Comparison of ENCODE assay signal across 9 mouse cellular contexts in genomic region chr12:16869091-16869778, GRCm38 (mm10). TPM values are rescaled to one million over a fixed set of nuclear protein-coding genes. Genes with fewer than 3 reads are reported as not detected.
DNase-seq lines count a peak whose midpoint lies in the region; ATAC-seq and TF ChIP-seq lines count a peak whose summit lies in the region.
"Had no signal": no experiment of that assay in that cellular context is flagged by ENCODE, and none has a peak within 500 bp of the region (broad histone marks: within the 10 kb centered on the region; RNA-seq: fewer than 3 reads in every experiment).

No protein-coding gene starts in this region.

- no peak for DNase-seq in kidney, postnatal 14 days
- DNase-seq in limb, embryonic 14.5 days (ENCODE audit: low spot score), result no peak
- DNase-seq in adrenal gland, adult 8-10 months, result no peak
- DNase-seq in embryo, embryonic 10 days (ENCODE audit: low spot score), result no peak
- DNase-seq: left cerebral cortex, postnatal 4 days; right cerebral cortex, postnatal 4 days had no signal

- H3K4me2 ChIP-seq in kidney, embryonic 16.5 days (replicated peaks; ENCODE audit: low read depth, low read length), result no peak overlapping the region
- H3K4me2 ChIP-seq in embryonic facial prominence, embryonic 12.5 days (replicated peaks), result no peak overlapping the region
- H3K4me2 ChIP-seq in embryonic facial prominence, embryonic 15.5 days (replicated peaks), result no peak overlapping the region
- H3K4me2 ChIP-seq in limb, embryonic 14.5 days (replicated peaks; ENCODE audit: low read depth, low read length, severe bottlenecking), result no peak overlapping the region

- H3K27me3 ChIP-seq in kidney, embryonic 16.5 days (ENCODE audit: insufficient read depth, low read length), result no peaks in the 10 kb centered on the region
- no peaks in the 10 kb centered on the region for H3K27me3 ChIP-seq in embryonic facial prominence, embryonic 12.5 days
- no peaks in the 10 kb centered on the region for H3K27me3 ChIP-seq in embryonic facial prominence, embryonic 15.5 days
- no peaks in the 10 kb centered on the region for H3K27me3 ChIP-seq in limb, embryonic 14.5 days (ENCODE audit: control insufficient read depth, insufficient read depth, low read length)

- no peak for TF ChIP-seq POLR2A in limb, embryonic 14.5 days (IDR thresholded peaks at IDR 0.05; ENCODE audit: borderline replicate concordance, extremely low read depth, insufficient read depth, insufficient read length)

- no peaks in the 10 kb centered on the region for H3K36me3 ChIP-seq in kidney, embryonic 16.5 days (ENCODE audit: insufficient read depth, low read length)
- no peaks in the 10 kb centered on the region for H3K36me3 ChIP-seq in embryonic facial prominence, embryonic 12.5 days
- H3K36me3 ChIP-seq in embryonic facial prominence, embryonic 15.5 days, result no peaks in the 10 kb centered on the region
- H3K36me3 ChIP-seq in limb, embryonic 14.5 days (ENCODE audit: control insufficient read depth, insufficient read depth, low read length), result no peaks in the 10 kb centered on the region

- H3K9me3 ChIP-seq in kidney, embryonic 16.5 days (ENCODE audit: low read length), result no peaks in the 10 kb centered on the region
- no peaks in the 10 kb centered on the region for H3K9me3 ChIP-seq in embryonic facial prominence, embryonic 12.5 days
- H3K9me3 ChIP-seq in embryonic facial prominence, embryonic 15.5 days (replicated peaks), result no peaks in the 10 kb centered on the region
- 0 out of 2 replicates have a peak, but pooled peaks cover 2% of the 10 kb centered on the region for H3K9me3 ChIP-seq in limb, embryonic 14.5 days (ENCODE audit: control insufficient read depth, low read length)

- H3K27ac ChIP-seq in kidney, embryonic 16.5 days (ENCODE audit: low read length), result peak overlapping the region; percentile 89; the same call in 1 of the 2 replicates
- H3K27ac ChIP-seq in embryonic facial prominence, embryonic 12.5 days, result peak overlapping the region; percentile 82; the same call in 1 of the 2 replicates
- peak overlapping the region; percentile 88 for H3K27ac ChIP-seq in embryonic facial prominence, embryonic 15.5 days (replicated peaks)
- H3K27ac ChIP-seq in limb, embryonic 14.5 days (replicated peaks; ENCODE audit: low read depth, low read length), result peak overlapping the region; percentile 89

- no peak overlapping the region for H3K4me3 ChIP-seq in kidney, embryonic 16.5 days (ENCODE audit: low read length)
- no peak overlapping the region for H3K4me3 ChIP-seq in embryonic facial prominence, embryonic 12.5 days
- no peak overlapping the region for H3K4me3 ChIP-seq in embryonic facial prominence, embryonic 15.5 days (replicated peaks)
- no peak overlapping the region for H3K4me3 ChIP-seq in limb, embryonic 14.5 days (replicated peaks; ENCODE audit: low read length)

- ATAC-seq in kidney, embryonic 16.5 days (ENCODE audit: low FRiP score, low TSS enrichment), result no peak
- no peak for ATAC-seq in embryonic facial prominence, embryonic 12.5 days (ENCODE audit: insufficient number of reproducible peaks, insufficient read depth, low FRiP score, low TSS enrichment)
- no peak for ATAC-seq in embryonic facial prominence, embryonic 15.5 days (ENCODE audit: insufficient number of reproducible peaks, low FRiP score, low TSS enrichment, low read depth)
- no peak for ATAC-seq in limb, embryonic 14.5 days (ENCODE audit: low FRiP score, low read depth)

- peaks cover 45% of the 10 kb centered on the region for H3K4me1 ChIP-seq in kidney, embryonic 16.5 days (ENCODE audit: insufficient read depth, low read length)
- H3K4me1 ChIP-seq in embryonic facial prominence, embryonic 12.5 days, result peaks cover 21% of the 10 kb centered on the region
- peaks cover 27% of the 10 kb centered on the region for H3K4me1 ChIP-seq in embryonic facial prominence, embryonic 15.5 days
- H3K4me1 ChIP-seq in limb, embryonic 14.5 days (ENCODE audit: control insufficient read depth, insufficient read depth, low read length), result peaks cover 33% of the 10 kb centered on the region

- no peak overlapping the region for H3K9ac ChIP-seq in kidney, embryonic 16.5 days (replicated peaks; ENCODE audit: low read length)
- H3K9ac ChIP-seq in embryonic facial prominence, embryonic 12.5 days, result no peak overlapping the region
- H3K9ac ChIP-seq in embryonic facial prominence, embryonic 15.5 days, result no peak overlapping the region
- H3K9ac ChIP-seq in limb, embryonic 14.5 days (ENCODE audit: low read depth, low read length, severe bottlenecking), result no peak overlapping the region

- WGBS in kidney, embryonic 16.5 days, result 63% methylated on average over 8 of the region's 8 CpGs
- 52% methylated on average over 8 of the region's 8 CpGs for WGBS in embryonic facial prominence, embryonic 12.5 days
- 53% methylated on average over 8 of the region's 8 CpGs for WGBS in embryonic facial prominence, embryonic 15.5 days
- 49% methylated on average over 8 of the region's 8 CpGs for WGBS in limb, embryonic 14.5 days

RNA-seq across cellular contexts. Expression of gene Rock2, which starts 25.5 kb away (rescaled TPM):
- polyA plus RNA-seq in kidney, embryonic 16.5 days (2015; fragmentation: Nextera tagmentation; extraction: Ambion mirVana), result 10.6 and 11.4 TPM in 2 replicates
- polyA plus RNA-seq in embryonic facial prominence, embryonic 12.5 days (2016; fragmentation: Nextera tagmentation; extraction: Ambion mirVana), result 18.9 and 19.5 TPM in 2 replicates
- polyA plus RNA-seq in embryonic facial prominence, embryonic 15.5 days (2015; fragmentation: Nextera tagmentation; extraction: Ambion mirVana), result 17.7 and 17.9 TPM in 2 replicates
- 14.8 and 18.3 TPM in 2 replicates for polyA plus RNA-seq in limb, embryonic 14.5 days (2012; rRNA removed)
- 18.2 and 19.1 TPM in 2 replicates for polyA plus RNA-seq in limb, embryonic 14.5 days (2014; fragmentation: Nextera tagmentation; extraction: Ambion mirVana)
- total RNA-seq in adrenal gland, adult 8-10 months (2022), result 100 to 1,000 TPM in 2 of 4 experiments, 10 to 100 TPM in 2; 75.8 to 109 (median 89.6) TPM

RNA-seq across cellular contexts. Expression of gene E2f6, which starts 58.5 kb away (rescaled TPM):
- polyA plus RNA-seq in kidney, embryonic 16.5 days (2015; fragmentation: Nextera tagmentation; extraction: Ambion mirVana), result 41.7 and 45.1 TPM in 2 replicates
- polyA plus RNA-seq in embryonic facial prominence, embryonic 12.5 days (2016; fragmentation: Nextera tagmentation; extraction: Ambion mirVana), result 83.4 and 87.3 TPM in 2 replicates
- polyA plus RNA-seq in embryonic facial prominence, embryonic 15.5 days (2015; fragmentation: Nextera tagmentation; extraction: Ambion mirVana), result 39.3 and 40.9 TPM in 2 replicates
- 54.5 and 56.5 TPM in 2 replicates for polyA plus RNA-seq in limb, embryonic 14.5 days (2012; rRNA removed)
- 47.3 and 54.0 TPM in 2 replicates for polyA plus RNA-seq in limb, embryonic 14.5 days (2014; fragmentation: Nextera tagmentation; extraction: Ambion mirVana)
- total RNA-seq in adrenal gland, adult 8-10 months (2022), result 10 to 100 TPM; 41.5 to 55.0 (median 44.9) TPM
